Mouse (Mus musculus): ENCODE data around the gene Zfp445. TPM values are rescaled to one million over a fixed set of nuclear protein-coding genes. Genes with fewer than 3 reads are reported as not detected.
"Not testable (repeated sequence)": the region's sequence is repeated elsewhere in the genome, so short reads cannot be mapped to it uniquely, and the experiment has no call there.

Zfp445 gene
- polyA plus RNA-seq, 1 experiment from 2014 or later = 63.1 TPM

DNA sequence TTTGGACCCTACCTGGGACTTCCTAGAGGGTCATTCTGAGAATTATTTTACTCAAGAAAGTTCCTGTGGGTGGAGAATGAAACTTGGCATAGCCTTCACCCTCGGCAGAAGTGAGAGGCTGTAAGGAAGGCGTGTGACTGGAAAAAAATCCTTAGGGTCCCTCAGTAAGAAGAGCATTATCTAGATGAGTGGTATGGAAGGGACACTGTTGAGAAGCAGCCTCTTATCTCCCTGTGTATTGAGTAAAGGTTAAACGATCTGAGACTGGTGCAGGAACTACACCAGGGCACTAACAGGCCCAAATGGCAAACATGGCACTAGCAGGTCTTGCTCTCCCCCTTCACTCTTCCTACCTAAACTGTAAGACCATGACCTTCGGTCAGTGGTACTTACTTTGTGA lies 386 bp upstream of the Zfp445 start:
- ATAC-seq (peak; percentile 25), DNase-seq (ENCODE audit: low spot score) (no peak)
- peak overlapping the region; percentile 71 for H3K4me3 ChIP-seq (ENCODE audit: low read depth, low read length)
- WGBS = 84% methylated on average over 4 of the region's 4 CpGs
- H3K4me1 ChIP-seq (ENCODE audit: control insufficient read depth, insufficient read depth, low read length) = peaks cover 10% of the 10 kb centered on the region
- H3K9ac ChIP-seq (ENCODE audit: low read length) = peak overlapping the region; percentile 91
- no peaks in the 10 kb centered on the region; the same call in 1 of the 2 replicates for H3K9me3 ChIP-seq (replicated peaks; ENCODE audit: control insufficient read depth, low read length)
- no peaks in the 10 kb centered on the region for H3K27me3 ChIP-seq (replicated peaks; ENCODE audit: control insufficient read depth, insufficient read depth, low read length)
- peaks cover 10% of the 10 kb centered on the region for H3K36me3 ChIP-seq (ENCODE audit: control insufficient read depth, insufficient read depth, low read length)
- 0 out of 2 replicates have a peak overlapping the region, but pooled peaks have one; percentile 6 for H3K27ac ChIP-seq (ENCODE audit: low read depth, low read length)
- H3K4me2 ChIP-seq (ENCODE audit: low read length) = peak overlapping the region; percentile 65

GRCm38 (mm10) chr9:122864848-122865247 lies 958 bp downstream of the Zfp445 start:
- Histone ChIP-seq H3K36me3 (ENCODE audit: control insufficient read depth, insufficient read depth, low read length) (peaks cover 24% of the 10 kb centered on the region), H3K4me2 (ENCODE audit: low read length) (peak overlapping the region; percentile 65), H3K9ac (ENCODE audit: low read length) (peak overlapping the region; percentile 91), H3K9me3 (replicated peaks; ENCODE audit: control insufficient read depth, low read length) (peaks cover 3% of the 10 kb centered on the region; the same call in 1 of the 2 replicates), H3K4me3 (ENCODE audit: low read depth, low read length) (peak overlapping the region; percentile 71), H3K4me1 (ENCODE audit: control insufficient read depth, insufficient read depth, low read length) (peaks cover 10% of the 10 kb centered on the region), H3K27ac (ENCODE audit: low read depth, low read length) (no peak overlapping the region), H3K27me3 (replicated peaks; ENCODE audit: control insufficient read depth, insufficient read depth, low read length) (no peaks in the 10 kb centered on the region)
- no peak for DNase-seq (ENCODE audit: low spot score)
- 70% methylated on average over 3 of the region's 3 CpGs for WGBS
- no peak for ATAC-seq

- H3K36me3 ChIP-seq (ENCODE audit: control insufficient read depth, insufficient read depth, low read length) = peaks cover 35% of the 10 kb centered on the region
- no peak overlapping the region for H3K9ac ChIP-seq (ENCODE audit: low read length)
- no peaks in the 10 kb centered on the region for H3K27me3 ChIP-seq (replicated peaks; ENCODE audit: control insufficient read depth, insufficient read depth, low read length)
- H3K9me3 ChIP-seq (replicated peaks; ENCODE audit: control insufficient read depth, low read length) = peaks cover 3% of the 10 kb centered on the region; the same call in 1 of the 2 replicates
- ATAC-seq = no peak
- peaks cover 10% of the 10 kb centered on the region for H3K4me1 ChIP-seq (ENCODE audit: control insufficient read depth, insufficient read depth, low read length)
- DNase-seq (ENCODE audit: low spot score) = no peak
- no peak overlapping the region for H3K4me2 ChIP-seq (ENCODE audit: low read length)
- 89% methylated on average over 2 of the region's 2 CpGs for WGBS
- H3K4me3 ChIP-seq (ENCODE audit: low read depth, low read length) = no peak overlapping the region
- no peak overlapping the region for H3K27ac ChIP-seq (ENCODE audit: low read depth, low read length)
Measured at GRCm38 (mm10) chr9:122863731-122864130, 2.1 kb downstream of the Zfp445 start.

- H3K27me3 ChIP-seq (replicated peaks; ENCODE audit: control insufficient read depth, insufficient read depth, low read length) = no peaks in the 10 kb centered on the region
- H3K4me3 ChIP-seq (ENCODE audit: low read depth, low read length) = no peak overlapping the region
- no peak for ATAC-seq
- no peak overlapping the region for H3K4me2 ChIP-seq (ENCODE audit: low read length)
- no peak for DNase-seq (ENCODE audit: low spot score)
- no peak overlapping the region for H3K27ac ChIP-seq (ENCODE audit: low read depth, low read length)
- H3K9ac ChIP-seq (ENCODE audit: low read length) = no peak overlapping the region
- H3K9me3 ChIP-seq (replicated peaks; ENCODE audit: control insufficient read depth, low read length) = 0 out of 2 replicates have a peak, but pooled peaks cover 3% of the 10 kb centered on the region
- H3K36me3 ChIP-seq (ENCODE audit: control insufficient read depth, insufficient read depth, low read length) = peaks cover 62% of the 10 kb centered on the region
- peaks cover 10% of the 10 kb centered on the region for H3K4me1 ChIP-seq (ENCODE audit: control insufficient read depth, insufficient read depth, low read length)
Measured at GRCm38 (mm10) chr9:122860752-122861151, 5.1 kb downstream of the Zfp445 start.

GRCm38 (mm10) chr9:122856716-122857115 lies 9.1 kb downstream of the Zfp445 start:
- Histone ChIP-seq H3K4me2 (ENCODE audit: low read length) (no peak overlapping the region), H3K27ac (ENCODE audit: low read depth, low read length) (no peak overlapping the region), H3K36me3 (ENCODE audit: control insufficient read depth, insufficient read depth, low read length) (peaks cover 95% of the 10 kb centered on the region), H3K4me1 (ENCODE audit: control insufficient read depth, insufficient read depth, low read length) (no peaks in the 10 kb centered on the region), H3K4me3 (ENCODE audit: low read depth, low read length) (no peak overlapping the region), H3K9ac (ENCODE audit: low read length) (no peak overlapping the region), H3K9me3 (replicated peaks; ENCODE audit: control insufficient read depth, low read length) (0 out of 2 replicates have a peak, but pooled peaks cover 3% of the 10 kb centered on the region), H3K27me3 (replicated peaks; ENCODE audit: control insufficient read depth, insufficient read depth, low read length) (no peaks in the 10 kb centered on the region)
- DNase-seq (ENCODE audit: low spot score) = no peak
- no peak for ATAC-seq
- WGBS = 98% methylated on average over 3 of the region's 3 CpGs

DNA sequence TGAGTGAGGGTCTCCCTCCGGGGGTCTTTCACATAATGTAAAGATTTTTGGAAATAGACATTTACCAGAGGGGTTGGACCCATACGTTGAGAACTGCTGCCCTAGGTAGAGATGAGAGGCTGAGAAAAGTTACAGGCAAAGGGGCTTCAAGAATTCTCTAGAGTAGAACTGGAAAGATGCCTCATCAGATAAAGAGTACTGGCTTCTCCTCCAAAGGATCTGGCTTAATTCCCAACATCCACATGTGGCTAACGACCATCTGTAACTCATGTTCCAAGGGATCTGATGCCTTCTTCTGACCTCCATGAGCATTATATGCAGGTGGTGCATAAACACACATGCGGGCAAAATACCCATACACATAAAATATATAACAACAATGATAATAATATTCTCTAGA lies 10.2 kb downstream of the Zfp445 start:
- 93% methylated on average over 4 of the region's 4 CpGs for WGBS
- no peak for ATAC-seq

GRCm38 (mm10) chr9:122855141-122855540 lies 10.7 kb downstream of the Zfp445 start:
- not testable (repeated sequence) for H3K9ac ChIP-seq (ENCODE audit: low read length); DNase-seq (ENCODE audit: low spot score); H3K9me3 ChIP-seq (replicated peaks; ENCODE audit: control insufficient read depth, low read length); ATAC-seq; H3K27me3 ChIP-seq (replicated peaks; ENCODE audit: control insufficient read depth, insufficient read depth, low read length); H3K4me2 ChIP-seq (ENCODE audit: low read length); H3K4me3 ChIP-seq (ENCODE audit: low read depth, low read length); H3K27ac ChIP-seq (ENCODE audit: low read depth, low read length); H3K4me1 ChIP-seq (ENCODE audit: control insufficient read depth, insufficient read depth, low read length)
- WGBS = 97% methylated on average over 1 of the region's 7 CpGs
- peaks cover 95% of the 10 kb centered on the region for H3K36me3 ChIP-seq (ENCODE audit: control insufficient read depth, insufficient read depth, low read length)

More for the DNA sequence above, 10.2 kb downstream of the Zfp445 start:
- Histone ChIP-seq H3K4me2 (ENCODE audit: low read length) (no peak overlapping the region), H3K9ac (ENCODE audit: low read length) (no peak overlapping the region), H3K4me1 (ENCODE audit: control insufficient read depth, insufficient read depth, low read length) (no peaks in the 10 kb centered on the region), H3K9me3 (replicated peaks; ENCODE audit: control insufficient read depth, low read length) (no peaks in the 10 kb centered on the region), H3K36me3 (ENCODE audit: control insufficient read depth, insufficient read depth, low read length) (peaks cover 95% of the 10 kb centered on the region), H3K27me3 (replicated peaks; ENCODE audit: control insufficient read depth, insufficient read depth, low read length) (no peaks in the 10 kb centered on the region), H3K27ac (ENCODE audit: low read depth, low read length) (no peak overlapping the region), H3K4me3 (ENCODE audit: low read depth, low read length) (no peak overlapping the region)
- no peak for DNase-seq (ENCODE audit: low spot score)

DNA sequence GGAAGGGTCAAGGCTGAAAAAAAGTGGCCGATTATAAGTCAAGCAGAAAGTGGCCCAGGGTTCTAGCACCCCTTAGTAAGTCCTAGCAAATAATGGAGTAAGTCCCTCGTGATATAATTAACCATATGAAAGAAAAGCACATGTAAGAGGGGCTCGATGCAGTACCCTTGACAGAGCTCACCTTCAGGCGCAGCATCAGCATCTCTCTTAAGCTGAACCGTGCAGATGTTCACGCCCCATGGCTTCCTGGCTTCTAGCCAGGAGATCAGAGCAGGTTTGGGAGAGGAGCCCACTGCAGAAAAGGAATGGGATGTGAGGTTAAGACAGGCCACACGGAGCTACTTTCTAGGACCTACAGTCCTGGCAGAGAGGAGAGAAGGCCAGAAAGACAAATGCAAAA lies 11.3 kb downstream of the Zfp445 start:
- H3K4me1 ChIP-seq (ENCODE audit: control insufficient read depth, insufficient read depth, low read length) = no peaks in the 10 kb centered on the region
- H3K27me3 ChIP-seq (replicated peaks; ENCODE audit: control insufficient read depth, insufficient read depth, low read length) = no peaks in the 10 kb centered on the region
- ATAC-seq = no peak
- no peak overlapping the region for H3K4me2 ChIP-seq (ENCODE audit: low read length)
- DNase-seq (ENCODE audit: low spot score) = no peak
- H3K9ac ChIP-seq (ENCODE audit: low read length) = no peak overlapping the region
- no peaks in the 10 kb centered on the region for H3K9me3 ChIP-seq (replicated peaks; ENCODE audit: control insufficient read depth, low read length)
- H3K36me3 ChIP-seq (ENCODE audit: control insufficient read depth, insufficient read depth, low read length) = peaks cover 94% of the 10 kb centered on the region
- H3K27ac ChIP-seq (ENCODE audit: low read depth, low read length) = no peak overlapping the region
- H3K4me3 ChIP-seq (ENCODE audit: low read depth, low read length) = no peak overlapping the region
- WGBS = 91% methylated on average over 7 of the region's 7 CpGs

- H3K4me2 ChIP-seq (ENCODE audit: low read length); H3K27me3 ChIP-seq (replicated peaks; ENCODE audit: control insufficient read depth, insufficient read depth, low read length); H3K9ac ChIP-seq (ENCODE audit: low read length); DNase-seq (ENCODE audit: low spot score); ATAC-seq; H3K4me3 ChIP-seq (ENCODE audit: low read depth, low read length); H3K9me3 ChIP-seq (replicated peaks; ENCODE audit: control insufficient read depth, low read length); H3K4me1 ChIP-seq (ENCODE audit: control insufficient read depth, insufficient read depth, low read length); H3K27ac ChIP-seq (ENCODE audit: low read depth, low read length): not testable (repeated sequence)
- H3K36me3 ChIP-seq (ENCODE audit: control insufficient read depth, insufficient read depth, low read length) = peaks cover 42% of the 10 kb centered on the region
- whole genome bisulfite sequencing = 97% methylated on average over 5 of the region's 8 CpGs
Measured at GRCm38 (mm10) chr9:122847811-122848311, 17.9 kb downstream of the Zfp445 start.
